Mouse (Mus musculus): ENCODE data around the gene Rfx6.

The Rfx6 gene

DNA sequence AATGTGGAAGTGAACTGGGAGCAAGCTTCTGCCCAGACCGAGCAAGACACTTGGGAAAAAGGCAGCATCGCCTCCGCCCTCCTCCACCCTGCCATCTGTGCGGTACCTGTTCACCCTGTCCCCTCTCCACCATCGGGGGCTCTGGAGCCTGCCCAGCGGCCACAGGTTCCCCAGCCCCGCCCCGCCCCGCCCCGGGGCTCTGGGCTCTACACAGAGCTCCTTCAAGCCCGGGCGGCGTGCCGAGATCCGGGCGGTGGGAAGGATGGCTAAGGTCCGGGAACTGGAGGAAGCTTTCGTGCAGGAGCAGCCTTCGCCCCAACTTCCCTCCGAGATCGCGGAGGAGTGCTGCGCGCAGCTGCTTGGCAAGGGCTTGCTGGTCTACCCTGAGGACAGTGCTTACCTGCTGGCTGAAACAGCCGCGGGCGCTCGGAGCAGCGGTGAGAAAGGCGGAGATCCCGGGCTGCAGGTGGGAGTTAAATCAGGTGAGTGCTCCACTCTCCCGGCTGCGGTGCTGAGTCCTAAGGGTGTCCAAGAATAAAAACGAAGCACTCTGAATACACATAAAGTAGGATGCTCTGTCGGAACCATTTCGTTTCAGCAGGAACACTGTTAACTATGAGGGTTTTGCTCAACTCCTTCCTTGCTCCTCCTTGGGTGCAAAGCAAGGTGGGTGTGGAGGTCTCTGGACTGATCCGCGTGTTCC lies at the start of gene Rfx6:
Gene Rfx6 (plus strand): TSS at position 209 of the 703 bp plus-strand sequence.
- DNase-seq (ENCODE audit: low spot score in 2 of 2) = no peak

DNA sequence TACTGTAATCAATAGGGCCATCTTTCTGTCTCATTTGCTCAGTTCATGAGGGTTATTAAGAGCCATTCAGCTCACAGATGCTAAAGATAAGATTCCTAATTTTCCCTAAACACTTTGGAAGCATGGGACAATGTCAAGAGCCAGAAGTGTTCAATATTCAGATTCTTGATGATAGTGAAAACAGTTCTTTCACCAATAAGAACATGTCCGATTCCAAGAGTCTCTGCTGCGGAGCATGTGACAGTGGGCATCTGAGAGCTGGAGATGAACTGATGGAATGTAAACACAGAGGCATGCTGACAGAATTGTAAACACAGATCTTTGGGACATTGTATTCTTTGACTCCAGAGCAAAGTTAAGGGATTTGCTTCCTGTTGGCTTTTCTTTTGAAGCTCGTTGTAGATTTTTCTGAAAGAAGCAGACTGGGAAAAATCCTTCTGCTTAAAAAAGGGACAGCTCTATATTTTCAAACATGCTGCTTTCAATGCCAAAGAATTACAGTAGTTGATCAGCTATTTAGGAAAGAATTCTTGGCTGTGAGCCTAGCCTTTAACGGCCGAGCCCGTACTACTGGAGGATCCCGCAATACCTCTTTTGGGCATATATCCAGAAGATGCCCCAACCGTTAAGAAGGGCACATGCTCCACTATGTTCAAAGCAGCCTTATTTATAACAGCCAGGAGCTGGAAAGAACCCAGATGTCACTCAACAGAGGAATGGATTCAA lies 46.0 kb upstream of the Rfx6 start, which contains the start of gene Gprc6a:
Gene Gprc6a (minus strand): TSS at position 51 of the 726 bp plus-strand sequence.
- DNase-seq (ENCODE audit: low spot score in 2 of 2) = no peak

DNA sequence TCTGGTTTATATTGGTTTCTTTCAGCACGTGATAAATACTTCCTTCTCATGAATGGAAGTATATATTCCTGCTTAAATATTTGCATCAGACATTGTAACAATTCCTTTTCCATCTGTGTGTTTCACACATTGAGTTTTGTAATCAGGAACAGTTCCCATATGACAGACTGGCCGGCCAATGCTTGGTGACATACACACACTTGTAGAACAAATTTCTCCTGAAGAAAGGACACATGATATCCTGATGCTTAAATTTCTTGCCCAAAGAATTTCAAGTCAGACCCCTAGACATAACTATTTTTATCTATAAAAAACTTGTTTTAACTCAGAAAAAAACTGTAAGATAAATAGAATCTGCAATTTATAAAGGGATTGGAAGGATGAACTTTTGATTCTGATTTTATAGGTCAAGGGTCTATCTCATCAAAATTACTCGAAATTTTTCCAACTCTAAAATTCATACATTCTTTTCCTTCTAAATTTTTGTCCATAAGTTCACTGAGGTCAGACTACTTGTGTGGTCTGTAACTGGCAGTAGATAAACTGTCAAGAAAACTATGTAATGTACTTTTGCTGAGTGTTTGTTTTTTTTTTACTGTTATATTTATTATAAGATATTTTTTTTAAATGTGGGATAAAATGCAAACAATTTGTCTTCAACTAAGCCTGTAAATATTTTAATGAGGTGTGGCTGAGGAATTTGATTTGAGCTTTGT lies 27.9 kb upstream of the Rfx6 start:
- no peak for DNase-seq (ENCODE audit: low spot score in 2 of 2)

DNA sequence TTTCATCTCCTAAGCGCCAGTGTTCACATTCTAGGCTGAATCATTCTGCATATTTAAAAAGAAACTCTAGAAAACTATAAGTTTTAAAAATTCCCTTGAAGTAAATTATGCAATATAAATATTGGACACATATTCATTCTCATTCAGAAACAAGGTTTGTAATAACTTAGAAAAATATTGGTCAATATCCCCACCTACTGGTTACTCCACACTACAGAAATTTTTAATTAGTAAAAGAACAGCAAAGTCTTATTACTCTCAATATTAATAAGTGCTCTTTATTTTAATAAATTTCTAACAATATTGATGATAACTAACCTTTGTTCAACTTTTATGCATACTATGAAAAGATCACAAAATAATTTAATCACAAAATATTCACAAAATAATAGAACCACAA lies 20.2 kb upstream of the Rfx6 start:
- DNase-seq (ENCODE audit: low spot score in 2 of 2) = no peak

DNA sequence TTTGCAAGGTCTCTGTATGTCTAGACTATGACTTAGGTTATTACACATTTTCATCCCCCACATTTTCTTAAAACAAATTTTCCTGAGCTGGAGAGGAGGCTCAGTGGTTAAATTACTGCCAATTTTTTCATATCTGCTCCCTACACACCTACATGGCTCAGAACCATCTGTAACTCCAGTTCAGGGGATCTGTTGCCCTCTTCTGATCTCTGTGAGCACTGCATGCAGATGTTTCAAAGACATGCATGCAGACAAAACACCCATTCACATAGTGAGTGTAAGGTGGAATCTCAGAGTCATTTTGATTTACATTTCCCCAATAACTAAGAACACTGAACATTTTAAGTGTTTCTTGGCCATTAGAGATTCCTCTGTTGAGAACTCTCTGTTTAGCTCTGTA lies 8.2 kb upstream of the Rfx6 start:
- DNase-seq (ENCODE audit: low spot score in 2 of 2) = no peak

DNA sequence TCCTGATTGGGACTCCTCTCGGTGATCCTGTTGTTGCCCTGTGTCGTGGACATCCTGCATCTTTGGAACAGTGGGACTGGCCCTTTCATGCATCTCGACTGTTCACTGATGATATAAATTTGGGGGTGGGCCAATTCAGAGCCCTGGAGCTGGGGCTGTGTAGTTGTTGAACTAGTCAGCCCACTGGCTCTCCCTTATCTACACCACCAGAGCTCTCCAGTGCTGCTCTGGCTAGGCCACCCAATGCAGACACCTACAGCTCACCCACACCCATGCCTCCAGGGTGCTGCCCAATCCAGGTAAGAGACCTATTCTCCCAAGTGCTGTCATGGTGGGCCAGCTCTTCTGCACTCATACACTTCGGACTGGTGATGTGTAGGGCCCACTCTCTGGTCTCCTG lies 6.0 kb upstream of the Rfx6 start:
- no peak for DNase-seq (ENCODE audit: low spot score in 2 of 2)

DNA sequence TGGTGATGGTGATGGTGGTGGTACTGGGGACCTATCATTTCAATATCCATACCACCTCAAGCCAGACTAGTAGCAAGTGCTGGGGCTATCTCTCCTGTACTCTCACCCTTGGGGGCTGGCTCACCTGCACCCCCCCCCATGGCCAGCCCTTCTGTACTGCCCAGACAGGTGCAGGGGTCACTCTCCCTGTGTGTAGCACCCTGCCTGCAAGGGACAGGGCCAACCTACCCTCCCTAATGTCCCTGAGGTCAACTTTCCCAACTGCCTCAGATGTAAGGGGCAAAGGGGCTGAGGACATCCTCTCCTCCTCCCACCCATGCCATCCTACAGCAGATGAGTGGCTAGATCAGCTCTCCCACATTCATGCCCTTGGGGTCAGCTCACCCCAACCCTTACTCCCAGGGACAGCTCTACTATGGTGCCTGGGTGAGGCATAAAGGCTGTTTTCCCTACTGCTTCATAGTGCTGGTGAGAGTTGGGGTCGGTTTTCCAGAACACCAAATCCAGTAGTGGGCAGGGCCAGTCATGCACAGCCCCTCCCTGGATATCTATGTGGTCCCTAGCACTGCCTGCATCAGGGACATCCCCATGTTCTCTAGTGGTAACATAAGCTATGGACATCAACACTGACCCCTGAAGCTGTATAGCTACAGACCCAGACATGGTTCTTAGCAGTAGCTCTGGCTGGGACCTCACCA lies 5.3 kb upstream of the Rfx6 start:
- DNase-seq (ENCODE audit: low spot score in 2 of 2) = no peak

DNA sequence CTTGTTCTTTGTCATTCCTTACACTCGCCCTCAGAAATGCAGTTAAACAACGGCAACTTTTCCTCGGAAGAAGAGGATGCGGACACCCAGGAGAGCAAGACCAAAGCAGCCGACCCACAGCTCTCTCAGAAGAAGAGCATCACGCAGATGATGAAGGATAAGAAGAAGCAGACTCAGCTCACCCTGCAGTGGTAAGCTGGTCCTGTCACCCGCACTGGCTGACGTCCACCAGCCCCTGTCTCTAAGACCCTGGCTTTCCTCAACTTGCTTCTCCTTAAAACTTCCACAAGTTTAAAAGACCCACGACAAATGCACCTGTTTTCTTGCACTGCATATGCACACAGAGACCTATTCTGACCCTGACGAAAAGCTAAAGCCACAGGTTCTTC lies 689 bp downstream of the Rfx6 start:
- no peak for DNase-seq (ENCODE audit: low spot score in 2 of 2)

DNA sequence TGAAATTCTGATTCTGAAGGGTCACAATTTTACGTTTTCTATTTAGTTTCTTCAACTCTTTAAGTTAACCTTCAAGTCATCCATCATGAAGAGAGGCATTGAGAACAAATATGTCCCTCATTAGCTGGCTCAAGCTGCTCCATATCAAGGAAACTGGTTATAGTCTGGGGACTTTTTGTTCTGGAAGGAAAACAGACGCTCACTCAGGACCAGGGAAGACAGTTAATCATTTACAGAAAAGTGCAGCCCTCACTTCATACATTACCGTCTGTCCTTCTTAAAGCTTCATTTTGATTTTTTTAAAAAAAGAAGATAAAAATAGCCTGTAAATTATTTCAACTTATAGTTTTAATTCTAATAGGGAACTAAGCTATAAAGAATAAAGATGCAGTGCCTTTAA lies 43.3 kb downstream of the Rfx6 start:
- no peak for DNase-seq (ENCODE audit: low spot score in 2 of 2)

DNA sequence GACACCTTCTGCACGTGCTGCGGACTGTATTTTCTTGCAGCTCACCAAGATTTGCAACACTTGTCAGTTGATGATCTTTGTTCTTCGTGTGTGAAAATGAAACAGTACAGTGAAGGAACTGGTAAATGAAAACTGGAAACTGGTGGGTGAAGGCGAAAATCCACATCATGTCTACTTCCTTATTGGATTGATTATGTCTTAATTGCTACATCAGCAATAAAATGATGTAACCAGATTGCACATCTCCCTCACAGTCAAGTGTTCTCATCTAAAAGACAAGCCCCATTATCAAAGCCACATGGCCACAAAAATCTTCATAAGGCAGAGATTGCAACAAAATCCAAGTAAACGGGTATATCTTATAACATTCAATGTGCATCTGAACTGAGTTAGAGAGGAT lies 83.9 kb downstream of the Rfx6 start:
- DNase-seq (ENCODE audit: low spot score in 2 of 2) = no peak

DNA sequence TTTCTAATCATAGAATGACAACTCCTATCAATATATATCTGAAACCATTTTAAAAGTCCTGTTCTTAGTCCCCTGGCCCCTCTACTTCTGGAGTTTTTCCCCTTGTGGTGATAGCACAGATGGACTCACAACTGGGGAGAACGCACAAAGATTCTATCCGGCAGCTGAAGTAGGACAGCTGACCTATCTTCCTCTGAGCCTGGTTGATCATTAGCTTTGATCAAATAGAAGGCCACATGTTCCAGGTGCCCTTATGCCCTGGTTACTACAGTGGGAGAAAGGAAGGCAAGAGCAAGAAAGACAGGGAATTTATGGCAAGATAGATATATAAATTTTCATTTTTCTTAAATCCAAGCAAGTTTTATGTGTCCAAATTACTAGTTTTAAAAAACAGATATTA lies 85.7 kb downstream of the Rfx6 start:
- DNase-seq (ENCODE audit: low spot score in 2 of 2) = no peak

DNA sequence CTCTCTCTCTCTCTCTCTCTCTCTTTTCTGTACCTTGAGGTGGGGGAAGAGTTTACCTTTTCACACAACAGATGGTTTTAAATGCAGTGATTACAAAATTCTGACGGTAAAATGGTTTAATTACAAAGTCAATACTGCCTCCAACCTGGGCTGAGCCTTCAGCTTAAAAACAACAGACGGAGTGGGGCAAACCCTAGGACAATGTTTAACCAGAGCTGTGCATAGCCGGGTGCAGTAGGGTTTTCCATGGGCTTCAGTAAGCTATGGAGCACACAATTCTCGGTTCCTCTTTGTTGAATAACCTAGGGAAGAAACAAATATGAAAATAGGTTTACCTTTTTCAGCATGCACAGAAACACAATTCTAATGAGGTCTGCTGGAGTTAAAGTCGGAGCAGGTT lies 90.9 kb downstream of the Rfx6 start:
- no peak for DNase-seq (ENCODE audit: low spot score in 2 of 2)

DNA sequence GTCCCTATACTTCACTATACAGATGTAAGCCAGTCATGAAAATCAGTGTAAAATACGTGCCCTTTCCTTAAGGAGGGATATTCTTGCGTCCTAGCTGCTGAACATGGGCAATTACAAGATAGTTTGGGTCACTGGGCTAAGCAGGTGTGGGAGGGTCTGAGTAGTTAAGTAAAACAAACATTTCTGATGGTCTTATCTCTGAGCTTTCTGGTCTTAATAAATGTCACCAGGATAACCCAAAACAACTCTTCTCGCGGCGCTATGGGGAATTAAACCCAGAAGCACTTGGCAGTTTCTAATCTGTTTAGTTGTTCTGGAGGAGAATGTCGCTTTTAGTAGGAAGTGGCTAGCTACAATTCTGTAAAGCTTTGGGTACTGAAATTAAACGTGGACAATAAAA lies 91.7 kb downstream of the Rfx6 start:
- DNase-seq (ENCODE audit: low spot score in 2 of 2) = no peak

DNA sequence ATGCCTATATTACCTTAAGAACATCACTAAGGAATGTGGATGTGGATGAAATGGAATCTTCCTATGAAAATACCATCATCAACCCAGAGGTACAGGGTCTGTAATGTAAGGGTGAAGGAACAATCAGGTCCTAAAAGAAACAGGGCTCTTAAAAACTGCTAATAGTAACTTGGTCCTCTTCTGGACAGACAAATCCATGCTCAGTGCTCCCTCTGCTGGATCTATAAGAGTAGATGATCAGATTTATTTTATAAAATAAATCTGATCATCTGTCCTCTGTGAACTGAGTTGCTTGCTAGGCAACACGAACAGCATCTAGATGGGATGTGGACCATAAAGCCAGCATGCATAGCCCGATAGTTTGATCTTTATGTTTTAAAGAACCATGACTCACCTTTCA lies 102.1 kb downstream of the Rfx6 start:
- DNase-seq (ENCODE audit: low spot score in 2 of 2) = no peak
